Mouse (Mus musculus) CH12.LX (cell line): ENCODE measurements around the gene Slc6a11.

Experiments
- CHD1 ChIP-seq: IDR thresholded peaks from 2 replicates; pipeline ENCODE4 v1.6.1; 2012; ENCODE audit warnings: low read depth, low read length, improper control_type of control experiment, inconsistent platforms
- CTCF ChIP-seq, 2 experiments: IDR thresholded peaks in 1 of 2; conservative IDR thresholded peaks in 1 of 2; 2 replicates each; pipeline ENCODE4 v1.5.1; 2011 to 2012; ENCODE audit warnings: low read depth in 2 of 2, low read length in 2 of 2, improper control_type of control experiment in 1 of 2, inconsistent platforms in 1 of 2, mild to moderate bottlenecking in 1 of 2, moderate library complexity in 1 of 2
- GABPA ChIP-seq: IDR thresholded peaks from 2 replicates; pipeline ENCODE4 v1.6.1; 2012; ENCODE audit warnings: low read depth, low read length, improper control_type of control experiment, inconsistent platforms; ENCODE audit not compliant: insufficient replicate concordance
- HCFC1 ChIP-seq: IDR thresholded peaks from 2 replicates; pipeline ENCODE4 v1.6.1; 2012; ENCODE audit warnings: low read depth, mild to moderate bottlenecking, inconsistent platforms, low read length, improper control_type of control experiment
- MAFK ChIP-seq: IDR thresholded peaks from 2 replicates; pipeline ENCODE4 v1.6.1; 2011; ENCODE audit warnings: low read length, improper control_type of control experiment; ENCODE audit not compliant: insufficient replicate concordance
- POLR2A ChIP-seq: IDR thresholded peaks from 2 replicates; pipeline ENCODE4 v1.6.1; 2011; ENCODE audit warnings: low read depth, mild to moderate bottlenecking, improper control_type of control experiment, low read length
- USF2 ChIP-seq: conservative IDR thresholded peaks from 2 replicates; pipeline ENCODE4 v1.6.1; 2011; ENCODE audit warnings: low read depth, low read length, improper control_type of control experiment

DNA sequence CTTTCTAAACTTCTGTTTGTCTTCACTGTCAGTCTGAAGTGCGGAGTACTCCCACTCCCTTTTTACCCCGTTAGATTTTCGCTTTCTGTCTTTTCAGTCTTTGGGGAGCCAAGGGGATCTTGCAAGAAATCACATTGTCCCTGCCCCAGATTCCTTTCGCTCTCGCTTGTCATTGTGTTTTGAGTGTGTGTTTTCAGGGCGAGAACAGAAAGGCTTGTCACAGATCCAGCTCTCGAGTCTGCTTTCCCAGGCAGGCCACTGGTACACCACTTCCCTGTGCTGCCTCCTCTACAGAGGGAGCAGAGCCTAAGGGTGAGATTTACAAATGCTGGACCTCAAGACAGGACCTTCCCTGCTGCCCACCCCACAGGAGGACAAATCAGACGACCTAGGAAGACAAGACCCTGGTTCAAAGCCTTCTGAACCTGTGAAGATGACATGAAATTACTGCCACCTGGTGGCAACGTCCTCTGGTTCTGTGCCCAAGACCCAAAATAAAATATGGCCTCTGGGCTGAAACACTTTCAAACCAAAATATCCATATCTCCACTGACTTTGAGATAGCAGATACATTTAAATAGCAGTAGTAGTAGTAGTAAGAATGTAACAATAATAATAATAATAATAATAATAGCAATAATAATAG, 68.3 kb downstream of the Slc6a11 start:
- no peak for TF ChIP-seq MAFK
- peak in 1 of 2 experiments; percentile 70; a peak in 2 of 4 replicates for TF ChIP-seq CTCF (conservative IDR thresholded peaks at IDR 0.05 in 1 of 2, IDR thresholded peaks at IDR 0.05 in 1 of 2; ENCODE audit: low read depth in 2 of 2, low read length in 2 of 2)
- no peak for TF ChIP-seq POLR2A
- TF ChIP-seq USF2 = no peak
- TF ChIP-seq HCFC1 = no peak
- no peak for TF ChIP-seq CHD1
- TF ChIP-seq GABPA = no peak
